Mouse (Mus musculus) hindbrain, embryonic 15.5 days (tissue): ENCODE measurements around the gene Yes1. TPM values are rescaled to one million over a fixed set of nuclear protein-coding genes. Genes with fewer than 3 reads are reported as not detected.
A peak's percentile ranks its signal among the peaks of the same experiment; 100 is the strongest.

Experiments
- ATAC-seq: fragments of 200-750 bp; cut with Nextera tagmentation; 2 replicates; pipeline ENCODE4 v1.8.0; 2017; ENCODE audit warnings: low read depth, moderate number of reproducible peaks, moderate TSS enrichment; ENCODE audit not compliant: low FRiP score
- H3K27ac ChIP-seq: fragments of 300-500 bp; sonication (generic); replicated peaks from 2 replicates; pipeline ENCODE4 v1.5.1; 2015; ENCODE audit warnings: mild to moderate bottlenecking, inconsistent platforms
- H3K27me3 ChIP-seq: fragments of 300-500 bp; sonication (generic); 2 replicates; pipeline ENCODE4 v1.6.1; 2015; ENCODE audit warnings: control low read depth, inconsistent platforms
- H3K36me3 ChIP-seq: fragments of 300-500 bp; sonication (generic); 2 replicates; pipeline ENCODE4 v1.6.1; 2015; ENCODE audit warnings: control low read depth, inconsistent platforms
- H3K4me1 ChIP-seq: fragments of 300-500 bp; sonication (generic); replicated peaks from 2 replicates; pipeline ENCODE4 v1.6.1; 2015; ENCODE audit warnings: control low read depth, inconsistent platforms
- H3K4me2 ChIP-seq: fragments of 300-500 bp; sonication (generic); 2 replicates; pipeline ENCODE4 v1.6.1; 2015; ENCODE audit warnings: moderate library complexity, mild to moderate bottlenecking, inconsistent platforms
- H3K4me3 ChIP-seq: fragments of 300-500 bp; sonication (generic); 2 replicates; pipeline ENCODE4 v1.5.1; 2015; ENCODE audit warnings: mild to moderate bottlenecking, inconsistent platforms
- H3K9ac ChIP-seq: fragments of 300-500 bp; sonication (generic); 2 replicates; pipeline ENCODE4 v1.6.1; 2015; ENCODE audit warnings: inconsistent platforms
- H3K9me3 ChIP-seq: fragments of 300-500 bp; sonication (generic); 2 replicates; pipeline ENCODE4 v1.6.1; 2016; ENCODE audit warnings: control low read depth, inconsistent platforms
- WGBS: fragments of 180-500 bp; shearing (Covaris S2); methylation state at CpG from one replicate; pipeline ENCODE4 v1.1.7; 2015; 5-methylcytosine and 5-hydroxymethylcytosine counted together
- polyA plus RNA-seq: library from polyadenylated mRNA; unstranded; fragments of >200 nt; fragmentation: Nextera tagmentation; extraction: Ambion mirVana; gene quantifications from 2 replicates; pipeline ENCODE4 v1.2.1, GENCODE M21; 2015

The Yes1 gene
- 20.4 and 20.5 TPM in 2 replicates for polyA plus RNA-seq

GRCm38 (mm10) chr5:32610801-32611340 is at the start of gene Yes1:
Gene Yes1 (plus strand): TSS chr5:32611171.
- H3K4me2 ChIP-seq: peak within 1 kb of the TSS; percentile 92

DNA sequence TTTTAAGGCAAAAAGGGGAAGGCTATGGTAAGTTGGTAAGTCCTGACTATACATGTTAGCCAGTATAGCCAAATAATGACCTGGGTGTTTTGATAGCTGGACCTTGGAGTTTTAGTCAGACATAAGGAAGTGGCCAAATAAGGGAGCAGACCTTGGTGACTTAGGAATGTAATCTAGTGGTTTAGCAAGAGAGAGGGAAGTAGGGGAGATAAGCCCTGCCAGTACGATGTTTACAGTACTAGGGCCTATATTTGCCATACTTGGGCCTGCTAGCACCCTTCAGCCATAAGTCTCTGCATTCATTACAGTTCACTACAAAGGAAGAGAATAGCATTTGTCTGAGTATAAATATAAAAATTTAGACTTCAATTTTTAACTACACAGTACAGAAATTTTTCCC is 46.3 kb upstream of the Yes1 start:
- Histone ChIP-seq H3K4me2 (no peak overlapping the region), H3K9me3 (no peaks in the 10 kb centered on the region), H3K27ac (no peak overlapping the region), H3K4me3 (no peak overlapping the region), H3K36me3 (no peaks in the 10 kb centered on the region), H3K27me3 (no peaks in the 10 kb centered on the region), H3K9ac (no peak overlapping the region), H3K4me1 (no peaks in the 10 kb centered on the region)
- ATAC-seq: no peak
- 82% methylated on average over 1 of the region's 1 CpGs for WGBS

More at GRCm38 (mm10) chr5:32610801-32611340, at the start of gene Yes1:
- H3K9me3 ChIP-seq: no peaks in the 10 kb centered on the region
- peak; percentile 94 for ATAC-seq
- peak within 1 kb of the TSS; percentile 83 for H3K9ac ChIP-seq
- H3K4me1 ChIP-seq: peaks cover 28% of the 10 kb centered on the region
- no peaks in the 10 kb centered on the region for H3K27me3 ChIP-seq
- H3K4me3 ChIP-seq: peak within 1 kb of the TSS; percentile 88
- no peaks in the 10 kb centered on the region for H3K36me3 ChIP-seq
- WGBS: under 1% methylated on average over 59 of the region's 69 CpGs
- H3K27ac ChIP-seq: peak within 1 kb of the TSS; percentile 90

DNA sequence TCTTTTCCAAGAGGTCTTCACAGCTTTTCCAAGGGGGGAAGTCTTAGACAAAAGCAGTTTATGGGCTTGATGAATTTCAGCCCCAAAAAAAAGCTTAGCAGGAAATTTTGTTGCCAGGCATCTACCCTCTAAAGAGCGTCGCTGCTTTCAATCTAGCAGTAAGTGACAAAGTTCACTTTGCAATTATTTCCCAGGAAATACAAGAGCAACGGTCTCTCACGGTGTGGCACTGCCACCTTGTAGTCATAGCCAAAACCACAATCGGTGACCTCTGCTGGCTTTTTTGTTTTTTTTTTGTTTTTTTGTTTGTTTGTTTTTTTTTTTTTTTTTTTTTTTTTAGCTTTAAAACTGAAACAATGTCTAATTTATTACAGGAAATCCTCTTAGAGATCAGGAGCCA is 39.2 kb upstream of the Yes1 start:
- Histone ChIP-seq H3K4me2 (no peak overlapping the region), H3K4me3 (no peak overlapping the region), H3K27me3 (no peaks in the 10 kb centered on the region), H3K9ac (no peak overlapping the region), H3K4me1 (no peaks in the 10 kb centered on the region), H3K27ac (no peak overlapping the region), H3K9me3 (no peaks in the 10 kb centered on the region), H3K36me3 (no peaks in the 10 kb centered on the region)
- WGBS: 81% methylated on average over 5 of the region's 5 CpGs
- no peak for ATAC-seq

GRCm38 (mm10) chr5:32588136-32588535 is 22.8 kb upstream of the Yes1 start:
- Histone ChIP-seq H3K27ac (no peak overlapping the region), H3K9me3 (no peaks in the 10 kb centered on the region), H3K4me1 (no peaks in the 10 kb centered on the region), H3K4me3 (no peak overlapping the region), H3K9ac (no peak overlapping the region), H3K4me2 (no peak overlapping the region), H3K27me3 (no peaks in the 10 kb centered on the region), H3K36me3 (no peaks in the 10 kb centered on the region)
- 0 out of 2 replicates have a peak, but pooled peaks have one; percentile 23 for ATAC-seq
- WGBS: 16% methylated on average over 5 of the region's 5 CpGs

DNA sequence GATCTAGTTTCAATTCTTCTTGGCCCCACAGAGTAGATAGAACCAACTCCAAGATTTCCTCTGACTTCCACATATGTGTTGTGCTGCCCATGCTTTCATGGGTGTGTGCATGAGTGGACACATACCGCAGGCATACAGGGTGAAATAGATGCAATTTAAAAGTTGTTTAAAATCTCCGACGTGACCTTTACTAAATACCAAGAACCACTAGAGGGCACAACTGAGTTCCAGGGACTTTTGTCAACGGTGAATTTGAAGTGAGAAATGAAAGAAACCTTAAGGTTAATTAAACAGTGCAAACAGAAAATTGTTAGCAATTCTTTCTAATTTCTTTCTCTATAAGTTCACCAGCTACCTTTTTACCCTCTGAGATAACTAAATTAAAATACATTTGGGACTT is 17.2 kb upstream of the Yes1 start:
- 29% methylated on average over 4 of the region's 4 CpGs for WGBS
- no peaks in the 10 kb centered on the region for H3K9me3 ChIP-seq
- H3K36me3 ChIP-seq: no peaks in the 10 kb centered on the region
- H3K27ac ChIP-seq: no peak overlapping the region
- H3K9ac ChIP-seq: no peak overlapping the region
- no peaks in the 10 kb centered on the region for H3K27me3 ChIP-seq
- H3K4me2 ChIP-seq: no peak overlapping the region
- ATAC-seq: no peak
- H3K4me3 ChIP-seq: no peak overlapping the region
- no peaks in the 10 kb centered on the region for H3K4me1 ChIP-seq

DNA sequence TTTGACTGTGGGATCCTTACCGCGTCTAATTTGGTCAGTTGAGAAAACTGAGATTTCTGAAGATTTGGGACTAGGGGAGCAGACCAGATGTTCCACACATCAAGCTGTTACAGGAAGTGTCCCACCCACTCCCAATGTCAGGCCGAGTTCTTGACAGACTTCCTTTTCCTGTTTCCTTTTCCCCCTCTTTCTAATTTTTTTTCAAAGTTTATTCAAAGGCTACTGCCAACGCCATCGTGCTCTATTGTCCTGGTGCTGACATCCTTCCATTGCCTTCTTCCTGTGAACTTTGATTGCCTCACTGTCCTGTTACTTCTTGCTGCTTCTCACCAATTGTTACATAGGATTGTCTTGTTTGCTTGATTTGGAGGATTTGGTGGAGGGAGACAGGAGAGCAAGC is 16.6 kb upstream of the Yes1 start:
- 74% methylated on average over 5 of the region's 5 CpGs for WGBS
- Histone ChIP-seq H3K27ac (no peak overlapping the region), H3K4me1 (no peaks in the 10 kb centered on the region), H3K4me3 (no peak overlapping the region), H3K27me3 (no peaks in the 10 kb centered on the region), H3K4me2 (no peak overlapping the region), H3K9ac (no peak overlapping the region), H3K9me3 (no peaks in the 10 kb centered on the region), H3K36me3 (no peaks in the 10 kb centered on the region)
- ATAC-seq: no peak

GRCm38 (mm10) chr5:32605911-32606310 is 5.1 kb upstream of the Yes1 start:
- 83% methylated on average over 1 of the region's 1 CpGs for WGBS
- ATAC-seq: no peak
- H3K27ac ChIP-seq: no peak overlapping the region
- H3K27me3 ChIP-seq: no peaks in the 10 kb centered on the region
- no peaks in the 10 kb centered on the region for H3K36me3 ChIP-seq
- no peaks in the 10 kb centered on the region for H3K9me3 ChIP-seq
- H3K4me1 ChIP-seq: peaks cover 6% of the 10 kb centered on the region
- H3K9ac ChIP-seq: no peak overlapping the region
- no peak overlapping the region for H3K4me2 ChIP-seq
- H3K4me3 ChIP-seq: no peak overlapping the region

DNA sequence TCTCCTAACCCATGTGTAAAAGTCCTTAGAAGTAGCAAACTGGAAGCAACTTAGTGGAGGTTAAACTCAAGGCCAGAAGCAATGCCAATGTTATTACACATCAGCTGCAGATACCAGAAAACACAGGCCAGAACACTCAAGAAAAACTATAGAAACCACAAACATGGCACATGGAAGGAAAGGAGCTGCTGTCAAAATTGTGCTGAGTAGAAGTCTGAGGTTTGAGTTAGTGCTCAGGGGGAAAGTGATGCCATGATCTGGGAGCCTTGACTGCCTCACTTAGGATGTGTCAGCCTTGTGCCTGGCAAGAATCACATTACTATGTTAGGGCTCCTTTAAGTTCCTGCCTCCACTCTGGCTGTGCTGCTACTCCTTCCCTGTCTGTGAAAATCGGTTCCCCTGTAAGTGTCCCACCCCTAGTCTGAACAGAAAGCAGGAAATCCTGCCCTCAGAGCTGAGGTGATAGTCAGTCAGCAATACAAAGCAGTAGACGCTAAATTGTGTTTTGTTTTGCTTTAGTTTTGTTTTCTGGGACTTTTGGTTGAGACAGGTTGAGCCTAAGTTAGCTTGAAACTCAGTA is 3.1 kb upstream of the Yes1 start:
- ATAC-seq: no peak
- H3K4me3 ChIP-seq: no peak overlapping the region
- no peaks in the 10 kb centered on the region for H3K36me3 ChIP-seq
- H3K9ac ChIP-seq: no peak overlapping the region
- H3K27me3 ChIP-seq: no peaks in the 10 kb centered on the region
- no peak overlapping the region for H3K4me2 ChIP-seq
- whole genome bisulfite sequencing: 46% methylated on average over 2 of the region's 2 CpGs
- H3K9me3 ChIP-seq: no peaks in the 10 kb centered on the region
- H3K4me1 ChIP-seq: peaks cover 15% of the 10 kb centered on the region
- H3K27ac ChIP-seq: no peak overlapping the region

- ATAC-seq: no peak
- Histone ChIP-seq H3K9ac (no peak overlapping the region), H3K4me3 (no peak overlapping the region), H3K36me3 (no peaks in the 10 kb centered on the region), H3K27me3 (no peaks in the 10 kb centered on the region), H3K27ac (no peak overlapping the region), H3K4me2 (no peak overlapping the region), H3K4me1 (peaks cover 15% of the 10 kb centered on the region), H3K9me3 (no peaks in the 10 kb centered on the region)
- 94% methylated on average over 4 of the region's 4 CpGs for WGBS
Measured at GRCm38 (mm10) chr5:32608516-32608915, 2.5 kb upstream of the Yes1 start.

- H3K27ac ChIP-seq: peak overlapping the region; percentile 90
- H3K4me2 ChIP-seq: peak overlapping the region; percentile 92
- H3K4me1 ChIP-seq: peaks cover 26% of the 10 kb centered on the region
- H3K9ac ChIP-seq: peak overlapping the region; percentile 83
- no peaks in the 10 kb centered on the region for H3K36me3 ChIP-seq
- H3K9me3 ChIP-seq: no peaks in the 10 kb centered on the region
- H3K4me3 ChIP-seq: peak overlapping the region; percentile 88
- no peaks in the 10 kb centered on the region for H3K27me3 ChIP-seq
- WGBS: 18% methylated on average over 21 of the region's 21 CpGs
- peak; percentile 72 for ATAC-seq
Measured at GRCm38 (mm10) chr5:32610064-32610800, 739 bp upstream of the Yes1 start.

DNA sequence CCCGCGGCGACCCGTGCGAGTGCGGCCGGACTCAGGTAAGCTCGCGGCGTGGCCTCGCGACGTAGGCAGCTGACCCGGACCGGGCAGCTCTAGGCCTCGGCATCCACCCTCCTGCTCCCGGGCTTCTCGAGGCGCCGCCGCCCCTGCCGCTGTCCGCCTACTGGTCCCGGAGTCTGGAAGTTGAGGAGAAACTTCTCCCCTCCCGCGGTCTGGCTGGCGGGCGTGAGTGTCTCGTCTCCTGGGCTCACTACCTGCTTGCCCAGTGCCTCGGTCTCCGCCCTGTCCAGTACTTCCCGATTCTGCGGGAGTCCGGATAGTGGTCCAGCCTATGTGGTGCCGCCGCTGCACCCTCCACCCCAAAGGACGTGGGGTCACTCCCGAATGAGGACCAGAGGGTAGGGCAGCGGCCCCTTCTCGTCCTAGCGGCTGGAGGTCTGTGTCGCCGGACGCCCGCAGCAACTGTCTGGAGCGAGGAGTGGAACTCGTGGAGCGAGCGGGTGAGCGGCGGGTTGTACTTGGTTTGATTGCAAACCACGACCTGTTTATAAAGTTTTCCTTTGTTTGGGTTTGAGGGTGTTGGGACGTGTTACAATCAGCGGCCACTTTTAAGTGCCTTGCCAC is 480 bp downstream of the Yes1 start:
- peak overlapping the region; percentile 92 for H3K4me2 ChIP-seq
- under 1% methylated on average over 54 of the region's 54 CpGs for WGBS
- H3K4me3 ChIP-seq: peak overlapping the region; percentile 88
- peak; percentile 83 for ATAC-seq
- no peaks in the 10 kb centered on the region for H3K9me3 ChIP-seq
- peak overlapping the region; percentile 90 for H3K27ac ChIP-seq
- peak overlapping the region; percentile 83 for H3K9ac ChIP-seq
- no peaks in the 10 kb centered on the region for H3K36me3 ChIP-seq
- peaks cover 28% of the 10 kb centered on the region for H3K4me1 ChIP-seq
- H3K27me3 ChIP-seq: no peaks in the 10 kb centered on the region

DNA sequence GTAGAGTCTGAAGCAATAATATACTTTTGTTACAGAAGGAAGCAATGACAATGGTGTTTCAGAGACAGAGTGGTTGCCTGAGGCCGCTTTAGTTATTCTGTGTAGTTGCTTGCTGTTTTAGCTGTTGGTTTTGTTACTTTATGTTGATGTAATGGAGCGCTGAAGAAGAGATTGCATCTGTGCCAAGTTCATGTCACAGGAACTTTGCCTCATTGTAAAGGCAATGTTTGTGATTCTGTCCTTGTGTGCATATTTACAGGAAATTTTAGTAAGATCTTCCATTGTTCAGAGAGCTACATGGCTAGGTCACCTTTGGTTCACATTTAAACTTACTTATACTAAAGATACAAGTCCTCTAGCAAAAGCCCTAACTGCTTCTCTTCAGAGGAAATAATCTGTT is 3.3 kb downstream of the Yes1 start:
- Histone ChIP-seq H3K9ac (no peak overlapping the region), H3K4me2 (peak overlapping the region; percentile 25; the same call in 1 of the 2 replicates), H3K4me1 (peaks cover 28% of the 10 kb centered on the region), H3K36me3 (no peaks in the 10 kb centered on the region), H3K27ac (peak overlapping the region; percentile 66), H3K9me3 (no peaks in the 10 kb centered on the region), H3K27me3 (no peaks in the 10 kb centered on the region), H3K4me3 (no peak overlapping the region)
- 57% methylated on average over 2 of the region's 2 CpGs for WGBS
- no peak for ATAC-seq
